Mouse (Mus musculus): ENCODE measurements around the gene Mad2l1bp. TPM values are rescaled to one million over a fixed set of nuclear protein-coding genes. Genes with fewer than 3 reads are reported as not detected.

Mad2l1bp gene
- polyA plus RNA-seq, 1 experiment from 2014 or later, result 36.1 TPM

GRCm38 (mm10) chr17:46108286-46108685 is 45.1 kb downstream of the Mad2l1bp start:
- no peak for ATAC-seq (ENCODE audit: insufficient number of reproducible peaks, insufficient read depth, low FRiP score, low TSS enrichment, low read depth)
- Histone ChIP-seq H3K4me1 (replicated peaks) (peaks cover 16% of the 10 kb centered on the region), H3K27me3 (no peaks in the 10 kb centered on the region), H3K9me3 (no peaks in the 10 kb centered on the region), H3K4me2 (no peak overlapping the region), H3K9ac (replicated peaks) (no peak overlapping the region), H3K27ac (no peak overlapping the region), H3K4me3 (replicated peaks) (no peak overlapping the region), H3K36me3 (peaks cover 2% of the 10 kb centered on the region; the same call in 1 of the 2 replicates)
- WGBS, result 81% methylated on average over 4 of the region's 4 CpGs

GRCm38 (mm10) chr17:46104487-46104886 is 48.9 kb downstream of the Mad2l1bp start:
- no peaks in the 10 kb centered on the region for H3K36me3 ChIP-seq
- no peaks in the 10 kb centered on the region for H3K27me3 ChIP-seq
- peaks cover 15% of the 10 kb centered on the region for H3K4me1 ChIP-seq (replicated peaks)
- H3K27ac ChIP-seq, result peak overlapping the region; percentile 67
- H3K4me2 ChIP-seq, result peak overlapping the region; percentile 37
- ATAC-seq (ENCODE audit: insufficient number of reproducible peaks, insufficient read depth, low FRiP score, low TSS enrichment, low read depth), result peak; percentile 91
- no peak overlapping the region for H3K4me3 ChIP-seq (replicated peaks)
- WGBS, result 25% methylated on average over 12 of the region's 12 CpGs
- no peaks in the 10 kb centered on the region for H3K9me3 ChIP-seq
- H3K9ac ChIP-seq (replicated peaks), result peak overlapping the region; percentile 23; the same call in 1 of the 2 replicates

- WGBS, result 71% methylated on average over 8 of the region's 8 CpGs
- Histone ChIP-seq H3K9me3 (no peaks in the 10 kb centered on the region), H3K4me3 (replicated peaks) (no peak overlapping the region), H3K4me2 (no peak overlapping the region), H3K4me1 (replicated peaks) (peaks cover 15% of the 10 kb centered on the region), H3K27me3 (no peaks in the 10 kb centered on the region), H3K27ac (no peak overlapping the region), H3K9ac (replicated peaks) (no peak overlapping the region), H3K36me3 (no peaks in the 10 kb centered on the region)
- ATAC-seq (ENCODE audit: insufficient number of reproducible peaks, insufficient read depth, low FRiP score, low TSS enrichment, low read depth), result no peak
Observed at GRCm38 (mm10) chr17:46102608-46103159, 50.7 kb downstream of the Mad2l1bp start.

- H3K4me1 ChIP-seq (replicated peaks), result peaks cover 15% of the 10 kb centered on the region
- H3K27ac ChIP-seq, result no peak overlapping the region
- no peak overlapping the region for H3K4me2 ChIP-seq
- H3K9ac ChIP-seq (replicated peaks), result no peak overlapping the region
- ATAC-seq (ENCODE audit: insufficient number of reproducible peaks, insufficient read depth, low FRiP score, low TSS enrichment, low read depth), result no peak
- H3K9me3 ChIP-seq, result no peaks in the 10 kb centered on the region
- no peak overlapping the region for H3K4me3 ChIP-seq (replicated peaks)
- H3K36me3 ChIP-seq, result no peaks in the 10 kb centered on the region
- no peaks in the 10 kb centered on the region for H3K27me3 ChIP-seq
- 66% methylated on average over 9 of the region's 9 CpGs for WGBS
Observed at GRCm38 (mm10) chr17:46101906-46102305, 51.4 kb downstream of the Mad2l1bp start.

GRCm38 (mm10) chr17:46098525-46098924 is 54.8 kb downstream of the Mad2l1bp start:
- WGBS, result 64% methylated on average over 8 of the region's 8 CpGs
- H3K9me3 ChIP-seq, result no peaks in the 10 kb centered on the region
- H3K4me2 ChIP-seq, result no peak overlapping the region
- no peak overlapping the region for H3K4me3 ChIP-seq (replicated peaks)
- H3K9ac ChIP-seq (replicated peaks), result no peak overlapping the region
- ATAC-seq (ENCODE audit: insufficient number of reproducible peaks, insufficient read depth, low FRiP score, low TSS enrichment, low read depth), result no peak
- no peak overlapping the region for H3K27ac ChIP-seq
- no peaks in the 10 kb centered on the region for H3K27me3 ChIP-seq
- H3K4me1 ChIP-seq (replicated peaks), result peaks cover 5% of the 10 kb centered on the region; the same call in 1 of the 2 replicates
- H3K36me3 ChIP-seq, result no peaks in the 10 kb centered on the region

Other genes with a start within 250 kb of the Mad2l1bp start
- 6.2 TPM in 2 replicates for gene Vegfa, start 121.2 kb downstream of the Mad2l1bp start, polyA plus RNA-seq (2016; fragmentation: Nextera tagmentation; extraction: Ambion mirVana)
- gene Mrps18a, start 42.6 kb downstream of the Mad2l1bp start, polyA plus RNA-seq (2016; fragmentation: Nextera tagmentation; extraction: Ambion mirVana), result 143 and 144 TPM in 2 replicates
- 9.5 and 12.7 TPM in 2 replicates for gene Rsph9, start 9.3 kb downstream of the Mad2l1bp start, polyA plus RNA-seq (2016; fragmentation: Nextera tagmentation; extraction: Ambion mirVana)
- 46.5 and 51.0 TPM in 2 replicates for gene Gtpbp2, start 7.5 kb upstream of the Mad2l1bp start, polyA plus RNA-seq (2016; fragmentation: Nextera tagmentation; extraction: Ambion mirVana)
- gene Polh, start 49.1 kb upstream of the Mad2l1bp start, polyA plus RNA-seq (2016; fragmentation: Nextera tagmentation; extraction: Ambion mirVana), result 15.4 and 16.0 TPM in 2 replicates
- gene Xpo5, start 49.2 kb upstream of the Mad2l1bp start, polyA plus RNA-seq (2016; fragmentation: Nextera tagmentation; extraction: Ambion mirVana), result 61.6 and 63.1 TPM in 2 replicates
- gene Polr1c, start 94.5 kb upstream of the Mad2l1bp start, polyA plus RNA-seq (2016; fragmentation: Nextera tagmentation; extraction: Ambion mirVana), result 109 and 111 TPM in 2 replicates
- 65.6 and 73.5 TPM in 2 replicates for gene Yipf3, start 94.5 kb upstream of the Mad2l1bp start, polyA plus RNA-seq (2016; fragmentation: Nextera tagmentation; extraction: Ambion mirVana)
- gene Lrrc73, start 100.0 kb upstream of the Mad2l1bp start, polyA plus RNA-seq (2016; fragmentation: Nextera tagmentation; extraction: Ambion mirVana), result 0.60 and 0.65 TPM in 2 replicates
- 59.9 and 62.8 TPM in 2 replicates for gene Tjap1, start 129.5 kb upstream of the Mad2l1bp start, polyA plus RNA-seq (2016; fragmentation: Nextera tagmentation; extraction: Ambion mirVana)
- gene Dlk2, start 143.9 kb upstream of the Mad2l1bp start, polyA plus RNA-seq (2016; fragmentation: Nextera tagmentation; extraction: Ambion mirVana), result 3.8 and 4.8 TPM in 2 replicates
- gene Abcc10, start 174.8 kb upstream of the Mad2l1bp start, polyA plus RNA-seq (2016; fragmentation: Nextera tagmentation; extraction: Ambion mirVana), result 7.7 and 8.2 TPM in 2 replicates
- gene Zfp318, start 230.2 kb upstream of the Mad2l1bp start, polyA plus RNA-seq (2016; fragmentation: Nextera tagmentation; extraction: Ambion mirVana), result 16.5 and 17.7 TPM in 2 replicates